Mouse (Mus musculus) neutrophil, adult 5-6 weeks (primary cell): ENCODE results near the gene Rin2. TPM values are rescaled to one million over a fixed set of nuclear protein-coding genes. Genes with fewer than 3 reads are reported as not detected.
"Not testable (repeated sequence)": the region's sequence is repeated elsewhere in the genome, so short reads cannot be mapped to it uniquely, and the experiment has no call there.

ENCODE experiments used
- ATAC-seq: fragments of 151-379, 151-347 bp; 2 replicates; pipeline ENCODE4 v1.8.0; 2017; ENCODE audit warnings: mild to moderate bottlenecking, moderate TSS enrichment; ENCODE audit not compliant: insufficient number of reproducible peaks, poor library complexity, low FRiP score, severe bottlenecking; ENCODE audit errors: extremely low read depth
- total RNA-seq: library from RNA; stranded (forward); fragments of 200-1000 nt; gene quantifications from 2 replicates; pipeline ENCODE4 v1.2.3, GENCODE M21; 2017

The Rin2 gene
- total RNA-seq, 1 experiment from 2014 or later = 21.3 TPM

DNA sequence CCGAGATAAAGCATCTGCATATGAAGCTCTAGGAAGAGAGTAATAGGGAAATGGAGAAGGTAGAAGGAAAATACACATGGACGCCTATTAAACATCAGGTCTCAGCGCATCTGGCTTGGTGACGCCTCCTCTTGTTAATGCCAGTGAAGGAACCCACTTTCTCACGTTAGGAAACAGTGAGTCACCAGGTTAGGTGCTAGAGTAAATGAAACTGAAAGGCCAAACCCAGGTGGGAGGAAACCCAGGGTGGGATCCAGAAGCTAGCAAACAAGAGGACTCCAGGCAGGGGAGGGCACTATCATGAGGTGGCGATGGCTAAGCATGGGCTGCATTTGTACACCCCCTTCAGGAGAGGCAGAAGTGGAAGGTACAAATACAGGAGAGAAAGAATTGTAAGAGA is 230.1 kb downstream of the Rin2 start:
- no peak for ATAC-seq

GRCm38 (mm10) chr2:145905884-145906283 is 230.9 kb downstream of the Rin2 start:
- not testable (repeated sequence) for ATAC-seq

DNA sequence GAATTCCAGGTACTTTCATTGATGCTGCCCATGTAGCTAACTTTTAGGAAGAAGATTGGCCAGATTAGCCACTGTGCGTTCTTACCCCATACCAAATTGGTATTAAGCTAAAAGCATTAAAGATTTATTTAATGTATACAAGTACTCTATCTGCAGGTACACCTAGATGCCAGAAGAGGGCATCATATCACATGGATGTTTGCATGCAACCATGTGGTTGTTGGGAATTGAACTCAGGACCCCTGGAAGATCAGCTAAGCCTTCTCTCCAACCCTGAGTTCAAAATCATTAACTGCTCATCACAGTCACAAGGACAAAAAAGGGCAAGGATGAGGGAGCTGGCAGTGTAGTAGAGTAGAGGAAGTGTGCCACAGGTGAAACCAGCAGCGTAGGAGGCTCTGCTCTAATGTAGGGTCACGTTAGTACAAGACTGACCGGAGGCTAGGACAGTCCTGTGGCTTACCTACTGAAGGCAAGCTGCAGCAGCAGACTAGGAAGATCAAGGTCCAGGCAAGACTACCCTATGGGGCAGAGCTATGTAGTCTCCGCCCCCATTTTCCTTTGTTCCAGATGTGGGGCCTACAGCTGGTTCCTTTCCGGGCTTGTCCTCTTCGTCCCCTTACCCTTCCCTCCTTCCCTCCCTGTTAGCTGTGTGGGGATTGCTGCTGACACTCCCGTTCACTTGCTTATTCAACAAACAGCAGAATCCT is 246.1 kb downstream of the Rin2 start:
- no peak for ATAC-seq

DNA sequence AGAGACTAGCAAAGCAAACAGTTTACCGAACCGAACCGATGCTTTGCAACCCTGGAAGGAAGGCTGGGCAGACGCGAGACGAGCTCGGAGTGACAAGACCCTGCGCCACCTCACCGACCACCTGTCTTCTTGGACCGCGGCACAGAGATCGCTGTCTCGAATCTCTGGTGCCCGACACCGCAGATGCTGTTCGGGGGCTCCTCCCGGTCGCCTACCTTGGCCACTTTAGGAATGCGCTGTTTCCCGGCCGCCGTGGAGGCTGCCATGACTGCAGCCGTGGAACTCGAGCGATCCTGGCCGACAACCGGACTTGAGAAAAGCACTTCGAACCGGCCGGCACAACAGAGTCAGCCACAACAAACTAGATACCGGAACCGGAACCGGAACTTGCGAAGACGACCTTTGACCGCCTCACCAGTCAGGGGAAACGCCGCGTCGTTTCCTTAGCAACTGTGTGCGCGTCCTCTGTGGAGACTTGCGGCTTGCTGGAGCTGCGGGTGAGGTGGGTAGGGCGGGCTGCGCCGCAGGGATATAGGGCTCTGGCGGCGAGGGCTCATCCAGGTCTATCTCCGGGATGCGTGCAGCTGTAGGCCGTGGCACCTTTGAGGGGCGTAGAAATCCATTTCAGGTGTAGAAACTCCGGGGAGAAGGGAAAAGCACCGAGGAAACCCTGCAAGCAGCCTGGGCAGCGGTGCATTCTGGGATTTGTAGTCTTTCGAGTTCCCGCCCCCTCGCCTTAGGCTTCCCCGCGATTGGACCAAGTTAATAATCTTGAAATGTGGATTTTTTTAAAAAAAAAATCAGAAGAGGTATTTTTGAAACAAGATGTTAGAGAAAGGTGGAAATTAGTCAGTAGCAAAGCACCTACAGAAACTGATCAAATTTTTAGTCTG is 259.6 kb downstream of the Rin2 start, which contains the start of the genes Cfap61 and Crnkl1:
TSS of gene Cfap61 (plus strand) at position 446 of the 893 bp plus-strand sequence.
TSS of gene Crnkl1 (minus strand) at position 676 of the 893 bp plus-strand sequence.
- ATAC-seq = peak; percentile 98

GRCm38 (mm10) chr2:145936975-145937374 is 262.0 kb downstream of the Rin2 start:
- no peak for ATAC-seq

Other genes starting within 250 kb of the Rin2 start
- 36.7 and 44.5 TPM in 2 replicates for gene Naa20, start 226.9 kb downstream of the Rin2 start, total RNA-seq